Mouse (Mus musculus) intestine, embryonic 16.5 days (tissue): ENCODE measurements at regions not wholly inside any gene's neighbourhood (a gene's known extent, or its start where the extent isn't known, plus 50 kb on each side); places are given as distances from the start of the nearest gene placed in this dataset.

Source experiments
- ATAC-seq: fragments of 200-750 bp; cut with Nextera tagmentation; 2 replicates; pipeline ENCODE4 v1.8.0; 2017; ENCODE audit warnings: moderate TSS enrichment, moderate library complexity
- H3K27ac ChIP-seq: fragments of 300-500 bp; sonication (generic); 2 replicates; pipeline ENCODE4 v1.5.1; 2014; ENCODE audit warnings: mild to moderate bottlenecking, low read length
- H3K27me3 ChIP-seq: fragments of 300-500 bp; sonication (generic); replicated peaks from 2 replicates; pipeline ENCODE4 v1.6.1; 2014; ENCODE audit warnings: low read length, control low read depth, mixed read lengths; ENCODE audit not compliant: control insufficient read depth, insufficient read depth
- H3K36me3 ChIP-seq: fragments of 300-500 bp; sonication (generic); 2 replicates; pipeline ENCODE4 v1.6.1; 2014; ENCODE audit warnings: low read length, control low read depth; ENCODE audit not compliant: control insufficient read depth, insufficient read depth
- H3K4me1 ChIP-seq: fragments of 300-500 bp; sonication (generic); 2 replicates; pipeline ENCODE4 v1.6.1; 2014; ENCODE audit warnings: low read length, control low read depth, mixed read lengths; ENCODE audit not compliant: control insufficient read depth, insufficient read depth
- H3K4me2 ChIP-seq: fragments of 300-500 bp; sonication (generic); 2 replicates; pipeline ENCODE4 v1.6.1; 2014; ENCODE audit warnings: low read depth, low read length, control low read depth
- H3K4me3 ChIP-seq: fragments of 300-500 bp; sonication (generic); 2 replicates; pipeline ENCODE4 v1.5.1; 2014; ENCODE audit warnings: mild to moderate bottlenecking, low read length
- H3K9ac ChIP-seq: fragments of 300-500 bp; sonication (generic); 2 replicates; pipeline ENCODE4 v1.6.1; 2014; ENCODE audit warnings: low read depth, low read length
- H3K9me3 ChIP-seq: fragments of 300-500 bp; sonication (generic); 2 replicates; pipeline ENCODE4 v1.6.1; 2016; ENCODE audit warnings: low read length, control low read depth; ENCODE audit not compliant: control insufficient read depth
- WGBS: fragments of 180-500 bp; shearing (Covaris S2); extraction: QIAGEN DNeasy Blood & Tissue Kit; methylation state at CpG from one replicate; pipeline ENCODE4 v1.1.7; 2014; 5-methylcytosine and 5-hydroxymethylcytosine counted together

DNA sequence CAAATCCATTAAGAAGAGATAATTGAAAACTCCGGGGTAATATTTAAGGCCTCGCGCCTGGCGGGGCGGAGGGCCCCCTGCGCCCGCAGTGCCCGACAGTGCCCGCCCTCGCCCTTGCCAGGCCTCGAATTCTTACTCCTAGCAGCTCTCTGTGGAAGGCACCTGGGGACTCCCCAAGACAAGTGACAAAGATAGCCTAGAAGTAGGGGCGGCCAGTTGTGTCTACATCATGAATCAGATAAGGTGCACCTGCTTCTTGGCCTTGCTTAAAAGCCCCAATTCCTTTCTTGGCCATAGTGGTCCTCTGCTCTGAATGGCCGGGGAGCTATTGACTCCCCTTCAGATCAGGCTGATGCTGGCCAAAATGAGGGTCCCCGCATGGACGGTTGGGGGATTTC, 67.9 kb downstream of the Hoxc4 start:
- no peaks in the 10 kb centered on the region for H3K9me3 ChIP-seq
- WGBS: 29% methylated on average over 15 of the region's 15 CpGs
- peak overlapping the region; percentile 60; the same call in 1 of the 2 replicates for H3K4me2 ChIP-seq
- ATAC-seq: 0 out of 2 replicates have a peak, but pooled peaks have one; percentile 16
- H3K9ac ChIP-seq: no peak overlapping the region
- H3K27ac ChIP-seq: no peak overlapping the region
- peak overlapping the region; percentile 31; the same call in 1 of the 2 replicates for H3K4me3 ChIP-seq
- peaks cover 36% of the 10 kb centered on the region for H3K27me3 ChIP-seq
- no peaks in the 10 kb centered on the region for H3K36me3 ChIP-seq
- H3K4me1 ChIP-seq: peaks cover 20% of the 10 kb centered on the region
